Mouse (Mus musculus) ES-CJ7 (cell line): ENCODE data around the gene Mxd1.

Experiments
- DNase-seq: peaks from one replicate; pipeline ENCODE4 v3.0.0; 2011; ENCODE audit warnings: low read depth, low spot score

The Mxd1 gene

GRCm38 (mm10) chr6:86605260-86605659 lies 63.7 kb downstream of the Mxd1 start:
- no peak for DNase-seq

DNA sequence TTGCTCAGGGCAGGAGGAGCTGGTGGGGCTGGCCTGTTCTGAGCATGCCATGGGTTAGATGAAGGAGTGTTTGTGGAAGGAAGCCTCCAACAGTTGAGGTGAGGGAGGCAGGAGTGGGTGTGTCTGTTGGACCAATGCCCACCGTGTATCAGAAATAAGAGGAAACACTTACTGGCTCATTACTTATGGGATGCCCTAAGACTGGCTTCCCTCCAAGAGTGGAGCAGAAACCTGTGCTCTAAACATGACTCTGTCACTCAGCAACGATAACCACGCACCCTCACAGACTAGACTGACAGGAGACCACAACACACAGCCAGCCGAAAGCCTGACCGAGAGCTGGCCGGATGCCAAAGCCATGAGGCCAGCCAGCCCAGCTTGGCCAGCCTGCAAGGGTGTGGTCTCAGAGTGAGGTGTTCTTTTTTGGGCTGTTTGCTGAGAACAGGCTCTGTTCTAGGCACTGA lies 69.0 kb downstream of the Mxd1 start:
- DNase-seq = no peak

- peak; percentile 79 for DNase-seq
These were observed 69.8 kb downstream of the Mxd1 start for GRCm38 (mm10) chr6:86599197-86599596.

- no peak for DNase-seq
These were observed 70.2 kb downstream of the Mxd1 start for GRCm38 (mm10) chr6:86598742-86599193.
